Mouse (Mus musculus) right cerebral cortex, postnatal 36 days (tissue): Measurements from ENCODE around the gene Dock2.

Source experiments
- DNase-seq, 2 experiments: peaks; one replicate each; pipeline ENCODE4 v3.0.0; 2022; ENCODE audit warnings: low spot score in 2 of 2, mixed read lengths in 1 of 2

Dock2 gene

DNA sequence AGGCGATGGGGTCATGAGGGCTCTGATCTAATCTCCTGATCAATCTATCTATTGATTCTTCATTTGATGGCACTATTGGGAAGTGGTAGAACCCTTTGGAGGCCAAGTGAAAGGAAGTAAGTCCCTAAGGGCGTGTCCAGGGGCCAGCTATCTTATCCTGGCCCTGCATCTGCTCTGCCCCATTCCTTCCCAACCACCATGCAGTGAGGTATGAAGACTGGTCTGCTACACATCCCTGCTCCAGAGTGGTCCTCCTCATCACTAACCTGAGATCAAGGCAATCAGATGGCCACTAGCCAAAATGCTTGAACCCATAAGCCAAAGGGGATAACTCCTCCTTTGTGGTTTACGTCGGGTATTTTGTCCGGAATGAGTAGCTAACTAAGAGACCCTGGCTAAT, 256.5 kb downstream of the Dock2 start:
- no peak for DNase-seq

GRCm38 (mm10) chr11:34525096-34525891, 258.4 kb downstream of the Dock2 start:
- no peak for DNase-seq

DNA sequence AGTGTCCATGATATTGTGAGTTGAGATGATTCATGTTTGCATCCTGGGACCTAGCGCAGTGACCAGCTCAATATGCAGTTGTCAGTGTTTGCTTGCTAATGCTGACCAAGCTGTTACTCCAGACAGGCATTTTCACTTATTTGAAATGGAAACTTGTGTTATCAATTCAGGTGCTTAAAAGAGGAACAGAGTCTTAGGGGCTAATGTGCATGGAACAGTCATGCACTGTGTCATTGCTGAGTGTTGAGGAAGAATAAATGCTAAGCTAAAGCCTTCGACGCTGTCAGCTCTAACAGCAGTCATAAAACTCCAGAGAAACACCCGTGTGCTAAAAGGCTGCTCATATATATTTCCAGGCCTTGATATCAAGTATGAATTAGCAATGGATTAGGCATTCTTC, 259.1 kb downstream of the Dock2 start:
- DNase-seq, result no peak

DNA sequence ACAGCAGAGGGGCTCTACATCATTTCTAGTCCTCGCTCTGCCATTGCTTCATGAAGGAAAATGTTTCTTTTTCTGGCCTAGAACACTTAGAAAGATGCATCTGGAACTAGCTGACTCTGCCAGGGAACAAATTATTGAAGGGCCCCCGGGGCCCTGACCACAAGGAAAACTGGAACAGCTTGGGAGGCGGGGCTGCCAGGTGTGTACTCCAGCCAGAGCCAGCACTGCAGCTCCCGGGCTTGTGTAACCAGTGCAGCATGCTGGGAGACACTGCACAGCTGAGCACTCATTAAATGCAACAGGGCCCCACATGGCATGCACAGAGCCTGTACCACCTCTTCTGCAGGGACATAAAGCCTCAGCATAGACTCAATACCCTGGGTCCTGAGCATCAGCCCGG, 265.1 kb downstream of the Dock2 start:
- no peak for DNase-seq

- no peak for DNase-seq
These were observed 266.7 kb downstream of the Dock2 start for GRCm38 (mm10) chr11:34516971-34517370.

DNA sequence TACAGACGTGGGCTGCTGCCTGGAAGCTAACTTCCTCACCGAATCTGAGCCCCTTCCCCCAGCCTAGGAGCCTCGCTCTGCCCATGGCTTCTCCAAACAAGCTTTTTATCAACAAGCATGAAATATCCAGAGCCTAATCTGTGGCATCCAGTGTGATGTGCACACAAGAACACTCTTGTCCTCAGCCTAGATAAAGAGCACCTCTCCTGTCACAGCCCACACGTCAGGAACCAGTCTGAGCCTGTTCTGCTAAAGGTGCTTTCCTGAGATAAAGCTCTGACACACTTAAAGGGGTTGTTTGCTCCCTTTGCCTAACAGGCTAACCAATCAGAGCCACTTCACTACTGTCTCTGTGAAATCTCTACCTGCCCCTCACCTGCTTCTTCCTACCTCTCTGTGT, 268.4 kb downstream of the Dock2 start:
- DNase-seq, result no peak

DNA sequence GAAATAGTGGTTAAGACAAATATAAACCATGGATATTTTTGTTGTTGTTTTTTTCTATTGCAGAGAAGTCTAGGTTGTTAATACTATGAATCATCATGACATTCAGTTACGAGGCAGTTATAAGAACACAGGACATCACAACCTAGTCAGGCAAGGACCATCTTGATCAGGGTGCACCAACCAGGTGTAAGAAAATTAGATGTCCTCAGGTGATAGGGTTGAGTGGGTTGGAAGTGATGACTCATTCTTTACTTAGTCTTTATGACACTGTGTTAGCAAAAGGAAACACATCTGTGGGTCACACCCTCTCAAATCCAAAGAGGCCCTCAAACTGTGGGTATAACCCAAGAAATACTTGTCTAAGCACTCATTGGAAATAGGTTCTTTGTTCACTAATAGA, 277.3 kb downstream of the Dock2 start:
- no peak for DNase-seq

DNA sequence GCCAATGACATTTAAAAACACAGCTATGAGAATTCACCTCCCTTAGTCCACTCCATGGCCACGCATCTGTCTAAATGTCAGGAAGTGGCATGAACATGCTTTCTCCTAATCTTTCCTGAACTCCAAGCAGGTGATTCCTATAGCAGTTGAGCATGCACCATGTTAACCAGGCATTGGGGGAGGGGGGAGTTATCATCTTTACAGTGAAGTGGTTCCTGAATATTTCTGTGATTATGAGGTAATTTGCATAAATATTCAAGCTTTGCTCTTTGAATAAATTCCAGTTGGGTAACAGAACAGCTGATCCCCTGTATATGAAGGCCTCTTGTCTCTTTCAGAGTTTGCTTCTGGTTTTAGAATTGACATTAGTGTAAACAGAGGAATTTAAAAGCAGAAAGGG, 284.0 kb downstream of the Dock2 start:
- DNase-seq, result no peak

- DNase-seq, result no peak
These were observed 289.0 kb downstream of the Dock2 start for GRCm38 (mm10) chr11:34494682-34495081.

GRCm38 (mm10) chr11:34492986-34493385, 290.7 kb downstream of the Dock2 start:
- DNase-seq, result no peak

- DNase-seq, result no peak
These were observed 291.5 kb downstream of the Dock2 start for GRCm38 (mm10) chr11:34492223-34492622.

DNA sequence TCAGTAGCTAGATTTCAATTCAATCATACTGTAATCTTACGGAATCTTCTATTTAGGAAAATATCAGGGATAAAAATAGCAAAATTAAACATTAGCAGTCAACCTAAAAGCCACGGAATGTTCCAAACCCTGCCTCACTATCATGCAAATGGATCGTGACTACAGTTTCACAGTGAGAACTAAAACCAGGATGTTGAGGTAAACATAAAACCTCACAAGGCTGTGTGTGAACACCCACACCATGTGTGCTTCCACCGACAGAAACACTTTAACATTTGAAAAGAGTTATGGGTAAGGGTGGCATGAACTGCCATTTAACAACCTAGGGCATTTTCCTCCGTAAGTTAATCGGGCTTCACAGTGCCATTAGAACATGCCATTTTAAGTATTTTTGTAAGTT, 294.1 kb downstream of the Dock2 start:
- DNase-seq, result no peak

GRCm38 (mm10) chr11:34479301-34479700, 304.4 kb downstream of the Dock2 start:
- DNase-seq, result no peak

- no peak for DNase-seq
These were observed 313.9 kb downstream of the Dock2 start for GRCm38 (mm10) chr11:34469792-34470191.

DNA sequence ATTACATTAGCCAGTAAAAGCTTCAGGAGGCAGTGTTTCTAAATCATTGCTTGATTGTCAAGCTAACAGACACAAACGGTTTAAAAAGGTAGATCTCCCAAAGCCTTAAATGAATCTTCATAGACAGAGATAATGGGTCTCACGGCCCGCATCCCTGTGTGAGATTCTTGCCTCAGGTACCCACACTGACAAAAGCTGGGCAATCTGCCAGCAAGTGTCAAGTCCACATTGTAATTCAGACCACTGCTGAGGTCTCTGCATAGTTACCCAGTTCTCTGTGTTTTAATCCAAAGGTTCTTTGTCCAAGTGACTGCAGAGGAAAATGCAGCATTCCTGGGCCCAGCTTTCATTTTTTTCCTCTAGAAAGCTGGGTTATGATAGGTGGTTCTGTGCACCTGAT, 315.1 kb downstream of the Dock2 start:
- DNase-seq, result no peak

- DNase-seq, result no peak
These were observed 316.6 kb downstream of the Dock2 start for GRCm38 (mm10) chr11:34467056-34467455.

- DNase-seq, result no peak
These were observed 333.7 kb downstream of the Dock2 start for GRCm38 (mm10) chr11:34449944-34450343.

GRCm38 (mm10) chr11:34447891-34448290, 335.8 kb downstream of the Dock2 start:
- no peak for DNase-seq

- no peak for DNase-seq
These were observed 345.3 kb downstream of the Dock2 start for GRCm38 (mm10) chr11:34438429-34438828.

GRCm38 (mm10) chr11:34437446-34437845, 346.2 kb downstream of the Dock2 start:
- no peak for DNase-seq

- no peak for DNase-seq
These were observed 351.7 kb downstream of the Dock2 start for GRCm38 (mm10) chr11:34431978-34432377.

DNA sequence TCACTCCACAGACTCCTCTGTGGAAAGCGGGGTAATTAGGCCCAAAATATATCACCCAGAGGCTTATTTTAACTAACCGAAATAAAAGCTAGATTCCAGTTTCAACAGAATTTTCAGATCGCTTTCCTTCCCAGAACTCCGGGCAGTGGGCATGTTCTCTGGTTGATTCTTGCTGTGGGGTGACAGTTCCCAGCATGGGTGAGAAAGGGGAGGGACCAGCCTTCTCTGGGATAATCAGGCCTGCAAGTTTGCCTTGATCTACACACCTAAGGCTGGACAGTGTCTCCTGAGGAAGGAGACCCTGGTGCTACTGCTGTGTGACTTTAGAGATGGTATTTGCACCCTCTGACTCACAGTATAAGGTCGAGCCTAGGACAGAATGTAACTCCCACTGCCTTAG, 352.3 kb downstream of the Dock2 start:
- DNase-seq, result no peak

GRCm38 (mm10) chr11:34430940-34431339, 352.8 kb downstream of the Dock2 start:
- DNase-seq, result no peak

DNA sequence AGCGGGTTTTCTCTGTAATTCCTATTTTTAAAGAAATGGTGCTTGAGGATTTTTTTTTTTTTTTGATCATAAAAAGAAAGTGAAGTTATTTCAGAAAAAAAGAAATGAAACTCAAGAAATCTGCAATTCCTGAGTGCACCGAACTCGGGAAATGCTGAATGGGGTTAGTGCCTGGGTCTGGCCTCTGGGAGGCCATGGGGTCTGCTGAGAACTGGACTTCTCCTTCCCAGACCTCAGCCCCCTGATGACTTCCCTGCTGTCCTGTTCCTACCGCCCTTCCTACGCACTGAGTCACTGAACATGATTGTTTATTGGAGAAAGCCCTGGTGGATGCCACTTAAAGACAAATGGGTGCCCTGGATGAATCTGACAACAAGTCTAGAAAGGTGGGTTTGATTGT, 356.5 kb downstream of the Dock2 start:
- DNase-seq, result no peak
